Mouse (Mus musculus): Measurements from ENCODE around the gene Plppr3. TPM values are rescaled to one million over a fixed set of nuclear protein-coding genes. Genes with fewer than 3 reads are reported as not detected.

Gene Plppr3
- polyA plus RNA-seq (2015; fragmentation: Nextera tagmentation; extraction: Ambion mirVana) = 1.9 TPM in 2 replicates

GRCm38 (mm10) chr10:79874290-79874862, at the start of gene Plppr3, which contains the start of gene Prtn3:
Gene Plppr3 (minus strand): TSS chr10:79874634.
Gene Prtn3 (plus strand): TSS chr10:79874476.

GRCm38 (mm10) chr10:79920958-79921535, 46.6 kb upstream of the Plppr3 start, which contains the start of gene R3hdm4:
Gene R3hdm4 (minus strand): TSS chr10:79921208.

GRCm38 (mm10) chr10:79916808-79917531, 42.5 kb upstream of the Plppr3 start, which contains the start of gene Kiss1r:
Gene Kiss1r (plus strand): TSS chr10:79916971.

GRCm38 (mm10) chr10:79910556-79910955, 36.1 kb upstream of the Plppr3 start, which contains the start of gene Gm26602:
Gene Gm26602 (plus strand): TSS chr10:79910856.

GRCm38 (mm10) chr10:79908167-79909091, 34.0 kb upstream of the Plppr3 start, which contains the start of gene Med16:
Gene Med16 (minus strand): TSS chr10:79908923.

GRCm38 (mm10) chr10:79890670-79891069, 16.2 kb upstream of the Plppr3 start, which contains the start of gene Cfd:
Gene Cfd (plus strand): TSS chr10:79890853.

GRCm38 (mm10) chr10:79886054-79886453, 11.6 kb upstream of the Plppr3 start, which contains the start of gene Elane:
Gene Elane (plus strand): TSS chr10:79886247.

GRCm38 (mm10) chr10:79853860-79854795, 20.3 kb downstream of the Plppr3 start, which contains the start of gene Ptbp1:
Gene Ptbp1 (plus strand): TSS chr10:79854427.

GRCm38 (mm10) chr10:79820782-79821181, 53.7 kb downstream of the Plppr3 start, which contains the start of gene Misp:
Gene Misp (plus strand): TSS chr10:79820989.

Small RNA genes lying within 50 kb of the gene (microRNA-seq; reads per million reads assigned to microRNA genes)
- 0 to 0.30 reads per million in 2 experiments for gene Mir6910

Other genes starting within 250 kb of the Plppr3 start
- gene Shc2, start 236.7 kb downstream of the Plppr3 start, polyA plus RNA-seq (2015; fragmentation: Nextera tagmentation; extraction: Ambion mirVana) = 1.3 and 1.8 TPM in 2 replicates
- gene Odf3l2, start 228.9 kb downstream of the Plppr3 start, polyA plus RNA-seq (2015; fragmentation: Nextera tagmentation; extraction: Ambion mirVana) = 0.13 TPM in 1 of 2 replicates, not detected in the other
- 0.77 and 1.5 TPM in 2 replicates for gene Madcam1, start 210.1 kb downstream of the Plppr3 start, polyA plus RNA-seq (2015; fragmentation: Nextera tagmentation; extraction: Ambion mirVana)
- 36.8 and 43.0 TPM in 2 replicates for gene Tpgs1, start 205.3 kb downstream of the Plppr3 start, polyA plus RNA-seq (2015; fragmentation: Nextera tagmentation; extraction: Ambion mirVana)
- 329 and 340 TPM in 2 replicates for gene Cdc34, start 192.4 kb downstream of the Plppr3 start, polyA plus RNA-seq (2015; fragmentation: Nextera tagmentation; extraction: Ambion mirVana)
- gene Gzmm, start 185.6 kb downstream of the Plppr3 start, polyA plus RNA-seq (2015; fragmentation: Nextera tagmentation; extraction: Ambion mirVana) = 0.26 and 0.43 TPM in 2 replicates
- 614 and 720 TPM in 2 replicates for gene Bsg, start 170.1 kb downstream of the Plppr3 start, polyA plus RNA-seq (2015; fragmentation: Nextera tagmentation; extraction: Ambion mirVana)
- 0.04 and 0.10 TPM in 2 replicates for gene Hcn2, start 158.0 kb downstream of the Plppr3 start, polyA plus RNA-seq (2015; fragmentation: Nextera tagmentation; extraction: Ambion mirVana)
- 22.6 and 26.4 TPM in 2 replicates for gene Polrmt, start 128.1 kb downstream of the Plppr3 start, polyA plus RNA-seq (2015; fragmentation: Nextera tagmentation; extraction: Ambion mirVana)
- 0.14 and 0.51 TPM in 2 replicates for gene Fgf22, start 119.6 kb downstream of the Plppr3 start, polyA plus RNA-seq (2015; fragmentation: Nextera tagmentation; extraction: Ambion mirVana)
- 58.3 and 61.0 TPM in 2 replicates for gene Rnf126, start 107.7 kb downstream of the Plppr3 start, polyA plus RNA-seq (2015; fragmentation: Nextera tagmentation; extraction: Ambion mirVana)
- gene Fstl3, start 97.4 kb downstream of the Plppr3 start, polyA plus RNA-seq (2015; fragmentation: Nextera tagmentation; extraction: Ambion mirVana) = 3.3 and 3.8 TPM in 2 replicates
- not detected in 2 replicates for gene Prss57, start 83.7 kb downstream of the Plppr3 start, polyA plus RNA-seq (2015; fragmentation: Nextera tagmentation; extraction: Ambion mirVana)
- gene Palm, start 81.1 kb downstream of the Plppr3 start, polyA plus RNA-seq (2015; fragmentation: Nextera tagmentation; extraction: Ambion mirVana) = 22.3 and 27.1 TPM in 2 replicates
- not detected in 2 replicates for gene Misp, start 53.6 kb downstream of the Plppr3 start, polyA plus RNA-seq (2015; fragmentation: Nextera tagmentation; extraction: Ambion mirVana)
- gene Ptbp1, start 20.2 kb downstream of the Plppr3 start, polyA plus RNA-seq (2015; fragmentation: Nextera tagmentation; extraction: Ambion mirVana) = 49.8 and 68.7 TPM in 2 replicates
- gene Prtn3, start 158 bp downstream of the Plppr3 start, polyA plus RNA-seq (2015; fragmentation: Nextera tagmentation; extraction: Ambion mirVana) = 0.76 and 0.79 TPM in 2 replicates
- gene Elane, start 11.6 kb upstream of the Plppr3 start, polyA plus RNA-seq (2015; fragmentation: Nextera tagmentation; extraction: Ambion mirVana) = 0.24 and 1.7 TPM in 2 replicates
- 53.1 and 1,890 TPM in 2 replicates for gene Cfd, start 16.2 kb upstream of the Plppr3 start, polyA plus RNA-seq (2015; fragmentation: Nextera tagmentation; extraction: Ambion mirVana)
- 22.4 and 23.7 TPM in 2 replicates for gene Med16, start 34.3 kb upstream of the Plppr3 start, polyA plus RNA-seq (2015; fragmentation: Nextera tagmentation; extraction: Ambion mirVana)
- gene Gm26602, start 36.2 kb upstream of the Plppr3 start, polyA plus RNA-seq (2015; fragmentation: Nextera tagmentation; extraction: Ambion mirVana) = 15.9 TPM in 1 of 2 replicates, not detected in the other
- gene Kiss1r, start 42.3 kb upstream of the Plppr3 start, polyA plus RNA-seq (2015; fragmentation: Nextera tagmentation; extraction: Ambion mirVana) = 0.36 and 0.54 TPM in 2 replicates
- 89.9 and 90.5 TPM in 2 replicates for gene R3hdm4, start 46.6 kb upstream of the Plppr3 start, polyA plus RNA-seq (2015; fragmentation: Nextera tagmentation; extraction: Ambion mirVana)
- 0.69 and 2.1 TPM in 2 replicates for gene Arid3a, start 52.4 kb upstream of the Plppr3 start, polyA plus RNA-seq (2015; fragmentation: Nextera tagmentation; extraction: Ambion mirVana)
- gene Wdr18, start 85.5 kb upstream of the Plppr3 start, polyA plus RNA-seq (2015; fragmentation: Nextera tagmentation; extraction: Ambion mirVana) = 55.1 and 61.1 TPM in 2 replicates
- 0.32 and 0.43 TPM in 2 replicates for gene Grin3b, start 96.1 kb upstream of the Plppr3 start, polyA plus RNA-seq (2015; fragmentation: Nextera tagmentation; extraction: Ambion mirVana)
- gene Tmem259, start 109.7 kb upstream of the Plppr3 start, polyA plus RNA-seq (2015; fragmentation: Nextera tagmentation; extraction: Ambion mirVana) = 23.1 and 23.6 TPM in 2 replicates
- gene Cnn2, start 114.0 kb upstream of the Plppr3 start, polyA plus RNA-seq (2015; fragmentation: Nextera tagmentation; extraction: Ambion mirVana) = 44.5 and 55.3 TPM in 2 replicates
- 1.5 TPM in 2 replicates for gene Abca7, start 121.9 kb upstream of the Plppr3 start, polyA plus RNA-seq (2015; fragmentation: Nextera tagmentation; extraction: Ambion mirVana)
- 2.7 and 4.2 TPM in 2 replicates for gene Arhgap45, start 142.0 kb upstream of the Plppr3 start, polyA plus RNA-seq (2015; fragmentation: Nextera tagmentation; extraction: Ambion mirVana)
- gene Polr2e, start 165.2 kb upstream of the Plppr3 start, polyA plus RNA-seq (2015; fragmentation: Nextera tagmentation; extraction: Ambion mirVana) = 132 and 134 TPM in 2 replicates
- 705 and 782 TPM in 2 replicates for gene Gpx4, start 172.5 kb upstream of the Plppr3 start, polyA plus RNA-seq (2015; fragmentation: Nextera tagmentation; extraction: Ambion mirVana)
- 4.7 and 5.6 TPM in 2 replicates for gene Sbno2, start 230.9 kb upstream of the Plppr3 start, polyA plus RNA-seq (2015; fragmentation: Nextera tagmentation; extraction: Ambion mirVana)
- gene Stk11, start 241.2 kb upstream of the Plppr3 start, polyA plus RNA-seq (2015; fragmentation: Nextera tagmentation; extraction: Ambion mirVana) = 13.9 and 16.6 TPM in 2 replicates

Data from skeletal muscle tissue, postnatal 0 days (tissue).